Mouse (Mus musculus) stomach, postnatal 0 days (tissue): ENCODE data around the gene Tmem82. TPM values are rescaled to one million over a fixed set of nuclear protein-coding genes. Genes with fewer than 3 reads are reported as not detected.
A peak's percentile ranks its signal among the peaks of the same experiment; 100 is the strongest.

Experiments
- ATAC-seq: fragments of 200-750 bp; cut with Nextera tagmentation; 2 replicates; pipeline ENCODE4 v1.8.0; 2017; ENCODE audit not compliant: low FRiP score, low TSS enrichment
- DNase-seq: peaks from one replicate; pipeline ENCODE4 v3.0.0-alpha.2; 2016; ENCODE audit warnings: low spot score
- H3K27ac ChIP-seq: fragments of 300-500 bp; sonication (generic); replicated peaks from 2 replicates; pipeline ENCODE4 v1.5.1; 2014; ENCODE audit warnings: mild to moderate bottlenecking, control low read depth
- H3K27me3 ChIP-seq: fragments of 300-500 bp; sonication (generic); 2 replicates; pipeline ENCODE4 v1.6.1; 2014; ENCODE audit warnings: low read length; ENCODE audit not compliant: control insufficient read depth, insufficient read depth
- H3K36me3 ChIP-seq: fragments of 300-500 bp; sonication (generic); 2 replicates; pipeline ENCODE4 v1.6.1; 2014; ENCODE audit warnings: low read length, mixed read lengths; ENCODE audit not compliant: control insufficient read depth, insufficient read depth
- H3K4me1 ChIP-seq: fragments of 300-500 bp; sonication (generic); replicated peaks from 2 replicates; pipeline ENCODE4 v1.6.1; 2014; ENCODE audit warnings: antibody characterized with exemption; ENCODE audit not compliant: control insufficient read depth, insufficient read depth
- H3K4me2 ChIP-seq: fragments of 300-500 bp; sonication (generic); replicated peaks from 2 replicates; pipeline ENCODE4 v1.6.1; 2014; ENCODE audit warnings: low read depth, mild to moderate bottlenecking, control low read depth, moderate library complexity
- H3K4me3 ChIP-seq: fragments of 300-500 bp; sonication (generic); 2 replicates; pipeline ENCODE4 v1.5.1; 2014; ENCODE audit warnings: low read depth, low read length, control low read depth
- H3K9ac ChIP-seq: fragments of 300-500 bp; sonication (generic); 2 replicates; pipeline ENCODE4 v1.6.1; 2014; ENCODE audit warnings: mild to moderate bottlenecking, low read length, control low read depth, mixed read lengths
- H3K9me3 ChIP-seq: fragments of 300-500 bp; sonication (generic); 2 replicates; pipeline ENCODE4 v1.6.1; 2016; ENCODE audit warnings: low read length; ENCODE audit not compliant: control insufficient read depth
- CTCF ChIP-seq: IDR thresholded peaks from 2 replicates; pipeline ENCODE4 v1.5.1; 2016; ENCODE audit warnings: antibody characterized with exemption, low read depth, mild to moderate bottlenecking, moderate library complexity
- EP300 ChIP-seq: optimal IDR thresholded peaks from 2 replicates; pipeline ENCODE3; 2016; ENCODE audit warnings: antibody characterized with exemption
- WGBS: fragments of 180-500 bp; shearing (Covaris S2); extraction: QIAGEN DNeasy Blood & Tissue Kit; methylation state at CpG from one replicate; pipeline ENCODE4 v1.1.7; 2014; 5-methylcytosine and 5-hydroxymethylcytosine counted together
- polyA plus RNA-seq: library from polyadenylated mRNA; unstranded; fragments of >200 nt; fragmentation: Nextera tagmentation; extraction: Ambion mirVana; gene quantifications from 2 replicates; pipeline ENCODE4 v1.2.1, GENCODE M21; 2015

The Tmem82 gene
- polyA plus RNA-seq, 1 experiment from 2014 or later = 2.2 TPM

DNA sequence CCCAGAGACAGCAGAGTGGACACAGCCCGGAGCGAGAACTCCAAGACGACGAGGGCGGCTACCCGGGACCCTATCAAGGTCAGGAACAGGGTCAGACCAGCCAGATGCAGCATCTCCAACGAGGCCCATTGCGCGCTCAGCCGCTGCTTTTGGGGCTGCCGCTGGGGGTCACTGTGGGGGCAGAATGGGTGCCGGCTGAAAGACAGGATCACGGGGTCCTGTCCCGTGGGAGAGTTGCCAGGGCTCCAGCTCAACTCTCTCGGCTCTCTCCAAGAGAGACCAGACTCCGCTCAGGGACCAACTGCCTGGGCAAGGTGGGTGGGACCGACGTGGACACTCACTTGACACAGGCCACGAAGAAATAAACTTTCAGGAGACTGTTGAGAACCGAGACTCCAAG is 1.1 kb downstream of the Tmem82 start:
- Histone ChIP-seq H3K9ac (peak overlapping the region; percentile 55), H3K27ac (no peak overlapping the region), H3K4me1 (peaks cover 5% of the 10 kb centered on the region; the same call in 1 of the 2 replicates), H3K36me3 (no peaks in the 10 kb centered on the region), H3K27me3 (no peaks in the 10 kb centered on the region), H3K4me3 (peak overlapping the region; percentile 24), H3K4me2 (peak overlapping the region; percentile 57), H3K9me3 (no peaks in the 10 kb centered on the region)
- DNase-seq (peak; percentile 74), ATAC-seq (peak; percentile 39)
- WGBS = 15% methylated on average over 20 of the region's 20 CpGs
- TF ChIP-seq CTCF (peak; percentile 76), EP300 (no peak)

DNA sequence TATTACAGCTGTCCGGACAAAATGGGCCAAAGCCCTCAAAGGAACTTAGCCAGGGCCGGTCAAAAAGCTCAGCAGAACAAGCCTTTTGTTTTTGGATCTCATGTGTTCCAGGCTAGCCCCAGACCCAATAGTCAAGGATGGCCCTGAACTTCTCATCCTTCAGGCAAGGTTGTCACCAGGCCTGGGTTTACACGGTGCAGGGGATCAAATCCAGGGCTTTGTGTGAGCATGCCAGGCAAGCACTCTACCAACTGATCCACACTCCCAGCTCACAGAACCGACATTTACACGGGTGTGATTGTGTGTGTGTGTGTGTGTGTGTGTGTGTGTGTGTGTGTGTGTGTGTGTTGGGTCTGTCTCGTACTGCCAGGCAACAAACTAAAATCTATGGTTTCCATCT is 1.6 kb downstream of the Tmem82 start:
- whole genome bisulfite sequencing = 82% methylated on average over 6 of the region's 6 CpGs
- Histone ChIP-seq H3K27ac (no peak overlapping the region), H3K27me3 (no peaks in the 10 kb centered on the region), H3K36me3 (no peaks in the 10 kb centered on the region), H3K9ac (no peak overlapping the region), H3K4me1 (peaks cover 5% of the 10 kb centered on the region; the same call in 1 of the 2 replicates), H3K4me3 (no peak overlapping the region), H3K9me3 (no peaks in the 10 kb centered on the region), H3K4me2 (no peak overlapping the region)
- DNase-seq (no peak), ATAC-seq (no peak)
- TF ChIP-seq EP300 = no peak
- TF ChIP-seq CTCF = no peak

DNA sequence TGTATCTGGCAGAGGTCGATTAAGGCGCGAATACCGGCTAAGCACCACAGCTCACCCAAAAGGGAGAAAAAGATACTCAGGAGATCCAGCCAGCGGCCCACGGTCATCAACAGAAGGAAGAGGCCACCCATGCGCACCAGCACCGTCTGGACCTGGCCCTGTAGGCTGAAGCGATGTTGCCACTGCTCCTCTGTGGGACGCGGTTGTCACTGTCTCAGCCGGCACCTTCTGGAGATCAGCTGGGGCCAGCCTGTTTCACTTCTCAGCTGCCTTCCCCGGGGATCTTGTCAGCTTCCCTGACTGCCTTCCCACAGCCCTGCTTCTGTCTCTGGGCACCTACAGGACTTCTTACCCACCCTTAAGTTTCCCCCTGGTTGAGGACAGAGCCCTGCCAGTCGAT is 3.5 kb downstream of the Tmem82 start:
- Histone ChIP-seq H3K36me3 (no peaks in the 10 kb centered on the region), H3K9me3 (no peaks in the 10 kb centered on the region), H3K4me1 (peaks cover 5% of the 10 kb centered on the region; the same call in 1 of the 2 replicates), H3K4me3 (no peak overlapping the region), H3K4me2 (no peak overlapping the region), H3K27ac (no peak overlapping the region), H3K27me3 (no peaks in the 10 kb centered on the region), H3K9ac (no peak overlapping the region)
- DNase-seq (no peak), ATAC-seq (no peak)
- no peak for TF ChIP-seq EP300
- no peak for TF ChIP-seq CTCF
- 86% methylated on average over 14 of the region's 14 CpGs for WGBS

DNA sequence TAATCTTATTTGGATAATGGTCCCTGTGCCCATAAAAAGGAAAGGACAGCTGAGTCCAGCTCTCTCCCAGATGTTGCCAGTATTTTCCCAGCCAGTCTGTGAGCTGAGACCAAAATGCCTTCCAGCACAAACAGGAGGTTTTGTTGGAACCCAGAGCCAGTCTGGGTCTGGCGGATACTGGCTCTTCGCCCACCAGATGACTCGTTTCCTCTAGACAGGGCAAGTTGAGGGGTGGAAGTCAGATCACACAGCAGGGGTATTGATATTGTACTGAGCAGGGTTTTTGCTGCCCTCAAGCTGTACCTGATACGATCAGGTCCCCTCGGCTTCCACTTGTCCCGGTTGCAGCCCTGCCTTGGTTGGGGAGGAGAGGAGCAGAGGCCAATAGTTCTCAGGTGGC is 8.9 kb downstream of the Tmem82 start:
- Histone ChIP-seq H3K4me1 (no peaks in the 10 kb centered on the region), H3K9me3 (no peaks in the 10 kb centered on the region), H3K36me3 (no peaks in the 10 kb centered on the region), H3K4me2 (no peak overlapping the region), H3K4me3 (no peak overlapping the region), H3K27ac (no peak overlapping the region), H3K27me3 (no peaks in the 10 kb centered on the region), H3K9ac (peak overlapping the region; percentile 8; the same call in 1 of the 2 replicates)
- WGBS = 56% methylated on average over 6 of the region's 6 CpGs
- DNase-seq = no peak
- ATAC-seq = no peak
- TF ChIP-seq EP300 (no peak), CTCF (no peak)

DNA sequence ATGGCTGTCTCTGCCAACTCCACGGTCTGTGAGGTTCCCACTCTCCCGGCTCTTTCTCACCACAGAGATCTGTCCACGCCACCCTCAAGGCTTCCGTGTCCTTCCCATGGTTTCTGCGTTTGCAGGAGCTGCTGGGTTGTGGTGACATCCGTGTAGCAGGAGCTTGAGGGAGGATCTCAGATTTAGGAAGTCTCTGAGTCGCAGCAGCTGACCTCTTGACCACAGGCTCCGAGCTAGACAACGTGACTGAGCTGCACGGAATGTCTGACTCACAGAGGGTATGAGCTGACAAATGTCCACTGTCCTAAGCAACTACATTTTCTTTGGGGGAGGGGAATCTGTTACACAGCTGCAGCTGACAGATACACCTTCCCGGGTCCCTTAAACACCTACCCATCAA is 12.6 kb downstream of the Tmem82 start, which contains the start of gene Fblim1:
Gene Fblim1, minus strand, starts transcription at position 236 of the 400 bp plus-strand sequence.
- Histone ChIP-seq H3K9me3 (no peaks in the 10 kb centered on the region), H3K27ac (no peak within 1 kb of the TSS), H3K4me3 (no peak within 1 kb of the TSS), H3K4me1 (0 out of 2 replicates have a peak, but pooled peaks cover 3% of the 10 kb centered on the region), H3K36me3 (no peaks in the 10 kb centered on the region), H3K27me3 (no peaks in the 10 kb centered on the region), H3K9ac (no peak within 1 kb of the TSS), H3K4me2 (no peak within 1 kb of the TSS)
- TF ChIP-seq EP300 = no peak
- no peak for DNase-seq
- ATAC-seq = peak; percentile 27; the same call in 1 of the 2 replicates
- WGBS = 69% methylated on average over 11 of the region's 11 CpGs

DNA sequence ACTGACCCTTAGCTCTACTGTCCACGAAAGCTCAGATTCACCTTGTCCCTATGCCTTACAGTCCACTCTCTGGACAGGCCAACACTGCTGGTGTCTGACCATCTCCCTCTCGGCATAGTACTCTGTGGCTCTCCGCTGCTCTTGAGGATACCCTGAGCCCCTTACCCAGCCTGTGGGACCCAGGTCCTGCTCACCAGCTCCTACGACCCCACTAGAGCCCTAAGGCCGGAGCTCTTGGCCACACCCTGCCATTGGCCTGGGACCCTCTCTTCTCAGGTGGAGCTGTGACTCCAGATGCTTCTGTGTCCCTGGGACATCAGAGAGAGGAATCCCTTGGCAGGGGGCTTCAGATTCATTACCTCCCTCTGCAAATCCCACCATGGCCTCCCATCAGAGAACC is 13.0 kb downstream of the Tmem82 start:
- Histone ChIP-seq H3K4me3 (no peak overlapping the region), H3K36me3 (no peaks in the 10 kb centered on the region), H3K9ac (no peak overlapping the region), H3K27ac (no peak overlapping the region), H3K9me3 (no peaks in the 10 kb centered on the region), H3K27me3 (no peaks in the 10 kb centered on the region), H3K4me2 (no peak overlapping the region), H3K4me1 (peaks cover 3% of the 10 kb centered on the region; the same call in 1 of the 2 replicates)
- WGBS = 87% methylated on average over 5 of the region's 5 CpGs
- TF ChIP-seq CTCF = no peak
- no peak for TF ChIP-seq EP300
- ATAC-seq (no peak), DNase-seq (no peak)
